10 mouse cellular contexts compared by ENCODE assay signal in the genomic region with DNA sequence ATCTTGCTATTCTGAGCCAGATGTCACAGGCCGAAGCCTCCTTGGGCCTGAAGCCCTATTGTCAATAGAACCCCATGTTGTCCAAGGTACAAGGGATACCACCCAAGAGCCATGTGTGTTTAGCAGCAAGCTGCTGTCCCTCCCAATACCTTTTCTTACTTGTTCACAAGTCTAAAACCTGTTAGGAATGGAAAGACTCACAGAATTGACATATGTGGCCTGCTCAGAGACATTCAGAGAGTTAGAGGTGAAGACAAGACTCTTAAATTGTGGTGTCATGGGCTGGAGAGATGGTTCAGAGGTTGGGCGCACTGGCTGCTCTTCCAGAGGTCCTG. TPM values are rescaled to one million over a fixed set of nuclear protein-coding genes. Genes with fewer than 3 reads are reported as not detected.
DNase-seq lines count a peak whose midpoint lies in the region; ATAC-seq and TF ChIP-seq lines count a peak whose summit lies in the region.
"Had no signal": no experiment of that assay in that cellular context is flagged by ENCODE, and none has a peak within 500 bp of the region (broad histone marks: within the 10 kb centered on the region; RNA-seq: fewer than 3 reads in every experiment).

No protein-coding gene starts in this region.

- peaks cover 6% of the 10 kb centered on the region; the same call in 1 of the 2 replicates for H3K27me3 ChIP-seq in heart, embryonic 11.5 days (ENCODE audit: control insufficient read depth, insufficient read depth, low read length)
- H3K27me3 ChIP-seq in liver, adult 2 months (ENCODE audit: control insufficient read depth, insufficient read depth, low read length): no peaks in the 10 kb centered on the region
- H3K27me3 ChIP-seq in liver, postnatal 0 days (ENCODE audit: insufficient read depth, low read length): peaks cover 38% of the 10 kb centered on the region
- H3K27me3 ChIP-seq in limb, embryonic 13.5 days: no peaks in the 10 kb centered on the region

- no peak for TF ChIP-seq POLR2A in liver, adult 2 months (IDR thresholded peaks at IDR 0.05; ENCODE audit: extremely low read depth, insufficient read depth, low read length)
- TF ChIP-seq POLR2A in cortical plate, adult 2 months (IDR thresholded peaks at IDR 0.05; ENCODE audit: extremely low read depth, insufficient read depth, low read length): no peak

- ATAC-seq in heart, embryonic 11.5 days (replicated peaks; ENCODE audit: insufficient number of reproducible peaks, low FRiP score, low TSS enrichment): no peak
- ATAC-seq in liver, postnatal 0 days: no peak
- no peak for ATAC-seq in limb, embryonic 13.5 days (ENCODE audit: low FRiP score, low read depth)
- ATAC-seq: forebrain, embryonic 15.5 days had no signal

- H3K4me2 ChIP-seq in heart, embryonic 11.5 days: no peak overlapping the region
- no peak overlapping the region for H3K4me2 ChIP-seq in liver, postnatal 0 days (ENCODE audit: low read depth, low read length)
- peak overlapping the region; percentile 75; the same call in 1 of the 2 replicates for H3K4me2 ChIP-seq in limb, embryonic 13.5 days (replicated peaks)

- H3K4me3 ChIP-seq in heart, embryonic 11.5 days (ENCODE audit: low read depth, low read length): no peak overlapping the region
- no peak overlapping the region for H3K4me3 ChIP-seq in liver, adult 2 months (ENCODE audit: insufficient read depth, low read depth, low read length)
- H3K4me3 ChIP-seq in liver, postnatal 0 days (ENCODE audit: low read depth, low read length): no peak overlapping the region
- no peak overlapping the region for H3K4me3 ChIP-seq in cortical plate, adult 2 months (ENCODE audit: insufficient read depth, low read length)
- H3K4me3 ChIP-seq in limb, embryonic 13.5 days: no peak overlapping the region

- intact Hi-C loops in heart, postnatal 10 days (cut with DNase I): loop anchor here (1.0 kb wide), 1 partner anchor 79 kb away; no protein-coding TSS in a partner anchor
- intact Hi-C loops in left cerebral cortex, postnatal 4 days (cut with DNase I): no loop called here

- no peaks in the 10 kb centered on the region for H3K36me3 ChIP-seq in heart, embryonic 11.5 days (ENCODE audit: control insufficient read depth, insufficient read depth, low read length)
- peaks cover 3% of the 10 kb centered on the region; the same call in 1 of the 2 replicates for H3K36me3 ChIP-seq in liver, adult 2 months (ENCODE audit: control insufficient read depth, insufficient read depth, low read length)
- H3K36me3 ChIP-seq in liver, postnatal 0 days (replicated peaks; ENCODE audit: insufficient read depth, low read length): no peaks in the 10 kb centered on the region
- H3K36me3 ChIP-seq in limb, embryonic 13.5 days: no peaks in the 10 kb centered on the region
- H3K36me3 ChIP-seq: forebrain, embryonic 15.5 days had no signal

- H3K4me1 ChIP-seq in heart, embryonic 11.5 days (ENCODE audit: control insufficient read depth, insufficient read depth, low read length): peaks cover 28% of the 10 kb centered on the region; the same call in 1 of the 2 replicates
- H3K4me1 ChIP-seq in liver, adult 2 months (ENCODE audit: control insufficient read depth, insufficient read depth, low read length): peaks cover 10% of the 10 kb centered on the region
- H3K4me1 ChIP-seq in liver, postnatal 0 days (ENCODE audit: insufficient read depth): peaks cover 24% of the 10 kb centered on the region
- H3K4me1 ChIP-seq in cortical plate, adult 2 months (ENCODE audit: control insufficient read depth, insufficient read depth, low read length): peaks cover 4% of the 10 kb centered on the region
- peaks cover 62% of the 10 kb centered on the region for H3K4me1 ChIP-seq in limb, embryonic 13.5 days

- peak overlapping the region; percentile 97 for H3K27ac ChIP-seq in heart, embryonic 11.5 days (ENCODE audit: low read depth, low read length)
- peak overlapping the region; percentile 87 for H3K27ac ChIP-seq in liver, adult 2 months (replicated peaks; ENCODE audit: insufficient read depth, low read depth, low read length)
- H3K27ac ChIP-seq in liver, postnatal 0 days (ENCODE audit: low read depth): no peak overlapping the region
- 0 out of 2 replicates have a peak overlapping the region, but pooled peaks have one; percentile 87 for H3K27ac ChIP-seq in cortical plate, adult 2 months (ENCODE audit: insufficient read depth, low read length)
- H3K27ac ChIP-seq in limb, embryonic 13.5 days: peak overlapping the region; percentile 96
- H3K27ac ChIP-seq: forebrain, embryonic 15.5 days had no signal

- no peak for TF ChIP-seq CTCF in liver, adult 2 months (IDR thresholded peaks at IDR 0.05; ENCODE audit: low read depth, low read length)
- TF ChIP-seq CTCF in liver, postnatal 0 days (IDR thresholded peaks at IDR 0.05; ENCODE audit: low read depth): no peak
- TF ChIP-seq CTCF in cortical plate, adult 2 months (IDR thresholded peaks at IDR 0.05; ENCODE audit: extremely low read depth, insufficient read depth, low read length): no peak

- 77% methylated on average over 2 of the region's 2 CpGs for WGBS in heart, embryonic 11.5 days (ENCODE audit: insufficient replicate concordance)
- WGBS in liver, adult 2 months: 85% methylated on average over 2 of the region's 2 CpGs
- 84% methylated on average over 2 of the region's 2 CpGs for WGBS in liver, postnatal 0 days (ENCODE audit: insufficient replicate concordance)
- 67% methylated on average over 2 of the region's 2 CpGs for WGBS in limb, embryonic 13.5 days

- no peak overlapping the region for H3K9ac ChIP-seq in heart, embryonic 11.5 days (ENCODE audit: low read depth, low read length)
- no peak overlapping the region for H3K9ac ChIP-seq in liver, adult 2 months (ENCODE audit: low read depth, low read length)
- H3K9ac ChIP-seq in liver, postnatal 0 days (replicated peaks): no peak overlapping the region
- H3K9ac ChIP-seq in limb, embryonic 13.5 days: no peak overlapping the region

- peaks cover 1% of the 10 kb centered on the region; the same call in 1 of the 2 replicates for H3K79me2 ChIP-seq in liver, adult 2 months (ENCODE audit: control insufficient read depth, insufficient read depth, low read length)

- TF ChIP-seq EP300 in liver, postnatal 0 days (IDR thresholded peaks at IDR 0.05; ENCODE audit: low read depth): no peak

- H3K9me3 ChIP-seq in heart, embryonic 11.5 days (replicated peaks; ENCODE audit: control insufficient read depth, low read length): no peaks in the 10 kb centered on the region
- H3K9me3 ChIP-seq in liver, postnatal 0 days (ENCODE audit: low read length): no peaks in the 10 kb centered on the region
- H3K9me3 ChIP-seq in limb, embryonic 13.5 days: no peaks in the 10 kb centered on the region
- H3K9me3 ChIP-seq: forebrain, embryonic 15.5 days had no signal

- no peak for DNase-seq in heart, postnatal 10 days
- no peak for DNase-seq in liver, adult 2 months (ENCODE audit: extremely low read depth, low read depth, low spot score)
- DNase-seq in liver, postnatal 0 days: no peak
- DNase-seq in right cerebral cortex, adult 18-20 months: no peak
- no peak for DNase-seq in left cerebral cortex, postnatal 4 days
- DNase-seq: cerebellum, adult 11-12 months had no signal

RNA-seq across cellular contexts. Expression of gene Id3, which starts 5.7 kb away (rescaled TPM):
- polyA plus RNA-seq in heart, embryonic 11.5 days (2014; fragmentation: Nextera tagmentation; extraction: Ambion mirVana): 411 and 415 TPM in 2 replicates
- 100 to 1,000 TPM; 104 TPM for total RNA-seq in heart, postnatal 10 days (2021)
- 33.2 and 47.4 TPM in 2 replicates for total RNA-seq in liver, adult 2 months (2014; rRNA removed)
- polyA plus RNA-seq in liver, adult 2 months (2012; rRNA removed): 181 and 274 TPM in 2 replicates
- polyA plus RNA-seq in liver, postnatal 0 days (2015; fragmentation: Nextera tagmentation; extraction: Ambion mirVana): 77.3 and 79.1 TPM in 2 replicates
- 75.7 and 82.9 TPM in 2 replicates for polyA plus RNA-seq in cortical plate, adult 2 months (2012; rRNA removed)
- 736 and 770 TPM in 2 replicates for polyA plus RNA-seq in limb, embryonic 13.5 days (2015; fragmentation: Nextera tagmentation; extraction: Ambion mirVana)
- 10 to 100 TPM; 50.9 to 52.7 TPM for total RNA-seq in left cerebral cortex, postnatal 4 days (2021)

RNA-seq across cellular contexts. Expression of gene E2f2, which starts 23.2 kb away (rescaled TPM):
- 4.8 and 5.8 TPM in 2 replicates for polyA plus RNA-seq in heart, embryonic 11.5 days (2014; fragmentation: Nextera tagmentation; extraction: Ambion mirVana)
- 1 to 10 TPM; 4.3 to 6.8 TPM for total RNA-seq in heart, postnatal 10 days (2021)
- total RNA-seq in liver, adult 2 months (2014; rRNA removed): 0.40 and 0.46 TPM in 2 replicates
- 0.75 and 0.76 TPM in 2 replicates for polyA plus RNA-seq in liver, adult 2 months (2012; rRNA removed)
- polyA plus RNA-seq in liver, postnatal 0 days (2015; fragmentation: Nextera tagmentation; extraction: Ambion mirVana): 48.6 and 50.2 TPM in 2 replicates
- polyA plus RNA-seq in cortical plate, adult 2 months (2012; rRNA removed): 0.67 and 0.78 TPM in 2 replicates
- polyA plus RNA-seq in limb, embryonic 13.5 days (2015; fragmentation: Nextera tagmentation; extraction: Ambion mirVana): 7.9 and 8.7 TPM in 2 replicates
- total RNA-seq in left cerebral cortex, postnatal 4 days (2021): 1 to 10 TPM; 1.4 to 1.5 TPM

RNA-seq across cellular contexts. Expression of gene Asap3, which starts 57.2 kb away (rescaled TPM):
- 1.8 and 2.1 TPM in 2 replicates for polyA plus RNA-seq in heart, embryonic 11.5 days (2014; fragmentation: Nextera tagmentation; extraction: Ambion mirVana)
- total RNA-seq in heart, postnatal 10 days (2021): 10 to 100 TPM in 1 of 2 experiments, 1 to 10 TPM in 1; 5.7 to 10.8 TPM
- total RNA-seq in liver, adult 2 months (2014; rRNA removed): 3.3 and 5.6 TPM in 2 replicates
- polyA plus RNA-seq in liver, adult 2 months (2012; rRNA removed): 5.2 and 5.8 TPM in 2 replicates
- polyA plus RNA-seq in liver, postnatal 0 days (2015; fragmentation: Nextera tagmentation; extraction: Ambion mirVana): 4.5 and 4.8 TPM in 2 replicates
- polyA plus RNA-seq in cortical plate, adult 2 months (2012; rRNA removed): 2.9 and 3.2 TPM in 2 replicates
- polyA plus RNA-seq in limb, embryonic 13.5 days (2015; fragmentation: Nextera tagmentation; extraction: Ambion mirVana): 15.1 and 16.4 TPM in 2 replicates
- 1 to 10 TPM; 4.2 to 4.9 TPM for total RNA-seq in left cerebral cortex, postnatal 4 days (2021)
